Mouse (Mus musculus): ENCODE results near the gene Llgl2.

- TF ChIP-seq CTCF (IDR thresholded peaks at IDR 0.05; ENCODE audit: low read depth, low read length) (no peak), POLR2A (IDR thresholded peaks at IDR 0.05; ENCODE audit: extremely low read depth, insufficient read depth, low read length) (no peak)
These were observed 61.4 kb downstream of the Llgl2 start for GRCm38 (mm10) chr11:115885281-115885680.

All from liver, adult 2 months (tissue).